Mouse (Mus musculus) heart, adult 2 months (tissue): ENCODE data around the gene Sgip1. TPM values are rescaled to one million over a fixed set of nuclear protein-coding genes. Genes with fewer than 3 reads are reported as not detected.

Experiments
- DNase-seq, 2 experiments: peaks; one replicate each; pipeline ENCODE4 v3.0.0; 2021
- H3K27ac ChIP-seq: fragments of 200-600 bp; 2 replicates; pipeline ENCODE4 v1.8.1; 2022
- H3K27me3 ChIP-seq: fragments of 200-500 bp; 2 replicates; pipeline ENCODE4 v1.6.1; 2012; ENCODE audit warnings: mild to moderate bottlenecking, low read length, inconsistent platforms, mixed read lengths; ENCODE audit not compliant: control insufficient read depth, insufficient read depth
- H3K36me3 ChIP-seq: fragments of 200-500 bp; 2 replicates; pipeline ENCODE4 v1.6.1; 2012; ENCODE audit warnings: low read length, inconsistent platforms; ENCODE audit not compliant: control insufficient read depth, insufficient read depth
- H3K4me1 ChIP-seq: fragments of 200-500 bp; 2 replicates; pipeline ENCODE4 v1.6.1; 2011; ENCODE audit warnings: low read length; ENCODE audit not compliant: control insufficient read depth, insufficient read depth
- H3K4me3 ChIP-seq: fragments of 200-600 bp; 2 replicates; pipeline ENCODE4 v1.8.1; 2022
- H3K79me2 ChIP-seq: fragments of 200-500 bp; replicated peaks from 2 replicates; pipeline ENCODE4 v1.6.1; 2012; ENCODE audit warnings: mild to moderate bottlenecking, inconsistent platforms, low read length, moderate library complexity, mixed read lengths; ENCODE audit not compliant: control insufficient read depth, insufficient read depth
- H3K9ac ChIP-seq: fragments of 200-500 bp; 2 replicates; pipeline ENCODE4 v1.6.1; 2012; ENCODE audit warnings: low read depth, mild to moderate bottlenecking, control low read depth, inconsistent platforms, low read length, mixed read lengths
- CTCF ChIP-seq: fragments of 200-600 bp; IDR thresholded peaks from 2 replicates; pipeline ENCODE4 v1.8.1; 2022; ENCODE audit warnings: antibody characterized with exemption, mild to moderate bottlenecking, moderate library complexity
- EP300 ChIP-seq: fragments of 200-500 bp; IDR thresholded peaks from 2 replicates; pipeline ENCODE4 v1.6.1; 2011; ENCODE audit warnings: low read depth, low read length, control low read depth; ENCODE audit not compliant: insufficient read depth
- POLR2A ChIP-seq: fragments of 200-500 bp; IDR thresholded peaks from 2 replicates; pipeline ENCODE4 v1.6.1; 2011; ENCODE audit warnings: mild to moderate bottlenecking, low read depth, low read length, control low read depth; ENCODE audit not compliant: insufficient read depth
- WGBS: fragments of 180-500 bp; shearing (Covaris S2); methylation state at CpG from one replicate; pipeline ENCODE4 v1.1.7; 2018; 5-methylcytosine and 5-hydroxymethylcytosine counted together
- intact Hi-C: fragments of 180-260 bp; cut with DNase I; formaldehyde crosslinking; loops from one replicate; pipeline ENCODE4 v1.15.1; 2025
- polyA plus RNA-seq: library from polyadenylated mRNA; depleted of rRNA; stranded (reverse); fragments of >200 nt; gene quantifications from 2 replicates; pipeline ENCODE4 v1.2.3, GENCODE M21; 2012; rRNA removed
- total RNA-seq, 2 experiments: library from RNA; stranded (reverse); gene quantifications; 2 replicates each; pipeline ENCODE4 v1.2.3; 2021

The Sgip1 gene
- total and polyA plus RNA-seq, 3 experiments = 0.57 to 2.0 (median 1.7) TPM

DNA sequence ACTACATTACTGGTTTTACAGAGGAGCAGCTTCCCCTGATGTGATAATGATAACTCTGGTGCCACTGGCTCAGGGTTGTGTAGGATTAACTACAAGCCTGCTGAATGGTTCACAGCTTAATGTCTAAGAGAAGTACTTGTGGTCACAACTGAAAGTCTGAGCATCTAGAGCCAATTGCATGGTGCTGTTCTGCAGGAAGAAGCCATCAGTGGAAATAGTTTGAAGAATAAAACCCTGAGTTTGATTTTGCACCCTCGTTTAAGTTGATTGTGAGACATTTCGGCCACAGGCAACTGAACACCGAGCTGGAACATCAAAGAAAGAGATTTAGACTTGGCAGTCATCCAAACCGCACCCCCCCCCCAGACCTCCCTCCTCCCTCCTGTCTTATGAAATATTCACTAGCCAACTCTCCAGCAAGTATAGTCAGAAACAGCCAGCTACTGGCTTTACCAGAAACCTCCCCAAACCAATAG, 265.9 kb downstream of the Sgip1 start:
- intact Hi-C loops = no loop called here
- 27% methylated on average over 4 of the region's 4 CpGs for WGBS
- Histone ChIP-seq H3K36me3 (no peaks in the 10 kb centered on the region), H3K4me3 (no peak overlapping the region), H3K4me1 (no peaks in the 10 kb centered on the region), H3K27ac (no peak overlapping the region), H3K79me2 (no peaks in the 10 kb centered on the region), H3K9ac (no peak overlapping the region), H3K27me3 (no peaks in the 10 kb centered on the region)
- DNase-seq = no peak
- TF ChIP-seq POLR2A (no peak), EP300 (no peak), CTCF (no peak)

DNA sequence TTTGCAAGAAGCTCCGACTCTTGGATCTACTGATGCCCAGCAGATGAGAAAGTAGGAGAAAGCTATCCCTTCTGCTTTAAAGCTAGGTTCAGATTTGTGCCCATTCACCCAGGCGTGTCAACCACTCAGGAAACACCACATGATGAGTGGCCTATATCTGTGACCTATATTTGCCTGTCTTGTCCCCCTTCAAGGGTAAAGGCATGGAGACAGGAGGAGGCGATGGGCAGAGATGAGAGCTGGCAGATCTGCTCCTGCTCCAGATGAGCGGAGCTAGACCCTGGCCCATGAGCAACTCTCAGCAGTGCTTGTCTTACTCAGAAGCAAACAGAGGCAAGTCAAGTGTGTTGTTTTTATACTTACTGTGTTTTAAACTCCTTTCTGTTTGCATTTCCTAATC, 269.6 kb downstream of the Sgip1 start:
- TF ChIP-seq POLR2A (no peak), EP300 (no peak), CTCF (no peak)
- DNase-seq = no peak
- H3K4me3 ChIP-seq = no peak overlapping the region
- no peaks in the 10 kb centered on the region for H3K36me3 ChIP-seq
- H3K9ac ChIP-seq = no peak overlapping the region
- intact Hi-C loops = no loop called here
- no peak overlapping the region for H3K27ac ChIP-seq
- WGBS = 90% methylated on average over 4 of the region's 4 CpGs
- no peaks in the 10 kb centered on the region for H3K4me1 ChIP-seq
- no peaks in the 10 kb centered on the region for H3K27me3 ChIP-seq
- no peaks in the 10 kb centered on the region for H3K79me2 ChIP-seq

DNA sequence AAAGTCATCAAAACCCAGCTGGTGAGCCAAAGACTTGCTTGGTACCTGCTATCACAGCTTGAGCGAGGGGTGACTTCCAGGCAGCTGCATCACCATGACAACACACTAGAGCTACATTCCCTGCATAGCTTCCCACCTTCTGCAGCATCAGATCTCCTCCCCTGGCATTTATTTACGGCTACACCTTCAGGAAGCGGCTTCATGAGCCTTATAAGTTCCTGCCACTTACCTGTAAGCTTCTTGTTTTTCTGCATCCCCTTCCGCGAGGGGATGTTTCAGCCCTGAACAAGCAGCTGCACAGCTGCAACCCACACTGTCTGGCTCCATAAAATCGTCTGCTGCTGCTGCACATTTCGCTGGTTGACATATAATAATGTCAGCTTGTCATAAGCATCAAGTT, 270.7 kb downstream of the Sgip1 start:
- no peaks in the 10 kb centered on the region for H3K27me3 ChIP-seq
- H3K4me1 ChIP-seq = no peaks in the 10 kb centered on the region
- no peak overlapping the region for H3K4me3 ChIP-seq
- no peaks in the 10 kb centered on the region for H3K79me2 ChIP-seq
- WGBS = 54% methylated on average over 7 of the region's 7 CpGs
- H3K9ac ChIP-seq = no peak overlapping the region
- H3K36me3 ChIP-seq = no peaks in the 10 kb centered on the region
- intact Hi-C loops = no loop called here
- no peak overlapping the region for H3K27ac ChIP-seq
- DNase-seq = no peak
- TF ChIP-seq POLR2A = no peak

DNA sequence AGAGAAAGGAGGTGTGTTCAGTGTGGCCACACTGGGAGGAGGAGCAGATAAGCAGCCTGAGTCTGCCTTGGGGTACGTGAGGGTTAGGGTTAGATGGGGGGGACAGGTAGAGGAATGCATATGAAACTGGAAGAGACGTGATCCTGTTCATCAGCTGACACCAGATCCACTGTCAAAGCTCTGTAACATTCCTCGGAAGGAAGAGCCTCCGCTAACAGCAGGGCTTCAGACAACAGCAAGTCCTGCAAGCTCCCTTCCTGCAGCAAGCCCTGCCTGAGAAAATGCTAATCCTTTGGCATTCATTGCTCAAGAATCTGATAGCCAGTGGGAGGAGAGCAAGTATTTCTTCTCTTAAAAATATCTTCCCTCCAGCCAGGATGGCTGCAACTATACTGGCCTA, 272.4 kb downstream of the Sgip1 start:
- Histone ChIP-seq H3K27me3 (no peaks in the 10 kb centered on the region), H3K27ac (no peak overlapping the region), H3K4me1 (no peaks in the 10 kb centered on the region), H3K36me3 (no peaks in the 10 kb centered on the region), H3K79me2 (no peaks in the 10 kb centered on the region), H3K4me3 (no peak overlapping the region), H3K9ac (no peak overlapping the region)
- WGBS = 18% methylated on average over 4 of the region's 4 CpGs
- no peak for DNase-seq
- intact Hi-C loops = no loop called here
- no peak for TF ChIP-seq POLR2A
- no peak for TF ChIP-seq EP300
- no peak for TF ChIP-seq CTCF

Other genes with a start within 250 kb of the Sgip1 start
- gene Tctex1d1, start 237.3 kb downstream of the Sgip1 start, total RNA-seq = not detected
- gene Tctex1d1, start 237.3 kb downstream of the Sgip1 start, polyA plus RNA-seq = 0.20 TPM in 1 of 2 replicates, not detected in the other